In genomic region chr12:99407318-99407716, GRCm38 (mm10) we compare ENCODE assay signal across 9 mouse cellular contexts.
DNase-seq lines count a peak whose midpoint lies in the region; ATAC-seq and TF ChIP-seq lines count a peak whose summit lies in the region.
"Had no signal": no experiment of that assay in that cellular context is flagged by ENCODE, and none has a peak within 500 bp of the region (broad histone marks: within the 10 kb centered on the region; RNA-seq: fewer than 3 reads in every experiment).

No protein-coding gene starts in this region.

- no peaks in the 10 kb centered on the region; the same call in 1 of the 2 replicates for H3K9me3 ChIP-seq in forebrain, embryonic 14.5 days (replicated peaks; ENCODE audit: control insufficient read depth, low read length)
- peaks cover 12% of the 10 kb centered on the region; the same call in 1 of the 2 replicates for H3K9me3 ChIP-seq in forebrain, embryonic 10.5 days
- H3K9me3 ChIP-seq in embryonic facial prominence, embryonic 15.5 days (replicated peaks): no peaks in the 10 kb centered on the region
- peaks cover 3% of the 10 kb centered on the region; the same call in 1 of the 2 replicates for H3K9me3 ChIP-seq in limb, embryonic 14.5 days (ENCODE audit: control insufficient read depth, low read length)
- H3K9me3 ChIP-seq in midbrain, embryonic 13.5 days: no peaks in the 10 kb centered on the region

- no peaks in the 10 kb centered on the region for H3K36me3 ChIP-seq in forebrain, embryonic 14.5 days (ENCODE audit: control insufficient read depth, insufficient read depth, low read length)
- H3K36me3 ChIP-seq in forebrain, embryonic 10.5 days (replicated peaks): peaks cover 6% of the 10 kb centered on the region
- H3K36me3 ChIP-seq in embryonic facial prominence, embryonic 15.5 days: no peaks in the 10 kb centered on the region
- no peaks in the 10 kb centered on the region for H3K36me3 ChIP-seq in limb, embryonic 14.5 days (ENCODE audit: control insufficient read depth, insufficient read depth, low read length)
- H3K36me3 ChIP-seq in midbrain, embryonic 13.5 days: no peaks in the 10 kb centered on the region

- H3K27ac ChIP-seq in forebrain, embryonic 14.5 days (ENCODE audit: low read depth, low read length): no peak overlapping the region; the same call in 1 of the 2 replicates
- no peak overlapping the region for H3K27ac ChIP-seq in forebrain, embryonic 10.5 days
- H3K27ac ChIP-seq in embryonic facial prominence, embryonic 15.5 days (replicated peaks): peak overlapping the region; percentile 66
- H3K27ac ChIP-seq in limb, embryonic 14.5 days (replicated peaks; ENCODE audit: low read depth, low read length): no peak overlapping the region
- no peak overlapping the region for H3K27ac ChIP-seq in midbrain, embryonic 13.5 days

- peaks cover 7% of the 10 kb centered on the region; the same call in 1 of the 2 replicates for H3K4me1 ChIP-seq in forebrain, embryonic 14.5 days (ENCODE audit: control insufficient read depth, insufficient read depth, low read length)
- H3K4me1 ChIP-seq in forebrain, embryonic 10.5 days: peaks cover 19% of the 10 kb centered on the region
- peaks cover 9% of the 10 kb centered on the region for H3K4me1 ChIP-seq in embryonic facial prominence, embryonic 15.5 days
- H3K4me1 ChIP-seq in limb, embryonic 14.5 days (ENCODE audit: control insufficient read depth, insufficient read depth, low read length): peaks cover 9% of the 10 kb centered on the region
- H3K4me1 ChIP-seq in midbrain, embryonic 13.5 days (replicated peaks): peaks cover 25% of the 10 kb centered on the region; the same call in 1 of the 2 replicates

- H3K4me3 ChIP-seq in forebrain, embryonic 14.5 days (ENCODE audit: low read depth, low read length): no peak overlapping the region
- H3K4me3 ChIP-seq in forebrain, embryonic 10.5 days: no peak overlapping the region
- H3K4me3 ChIP-seq in embryonic facial prominence, embryonic 15.5 days (replicated peaks): peak overlapping the region; percentile 12; the same call in 1 of the 2 replicates
- no peak overlapping the region for H3K4me3 ChIP-seq in limb, embryonic 14.5 days (replicated peaks; ENCODE audit: low read length)
- no peak overlapping the region for H3K4me3 ChIP-seq in midbrain, embryonic 13.5 days (replicated peaks)

- H3K27me3 ChIP-seq in forebrain, embryonic 14.5 days (replicated peaks; ENCODE audit: control insufficient read depth, insufficient read depth, low read length): no peaks in the 10 kb centered on the region
- no peaks in the 10 kb centered on the region for H3K27me3 ChIP-seq in forebrain, embryonic 10.5 days (ENCODE audit: poor library complexity, severe bottlenecking)
- H3K27me3 ChIP-seq in embryonic facial prominence, embryonic 15.5 days: no peaks in the 10 kb centered on the region
- H3K27me3 ChIP-seq in limb, embryonic 14.5 days (ENCODE audit: control insufficient read depth, insufficient read depth, low read length): no peaks in the 10 kb centered on the region
- no peaks in the 10 kb centered on the region for H3K27me3 ChIP-seq in midbrain, embryonic 13.5 days

- no peak overlapping the region for H3K4me2 ChIP-seq in forebrain, embryonic 14.5 days (ENCODE audit: low read length)
- peak overlapping the region; percentile 36 for H3K4me2 ChIP-seq in embryonic facial prominence, embryonic 15.5 days (replicated peaks)
- H3K4me2 ChIP-seq in limb, embryonic 14.5 days (replicated peaks; ENCODE audit: low read depth, low read length, severe bottlenecking): peak overlapping the region; percentile 6; the same call in 1 of the 2 replicates
- no peak overlapping the region for H3K4me2 ChIP-seq in midbrain, embryonic 13.5 days (replicated peaks)

- DNase-seq in forebrain, embryonic 14.5 days (ENCODE audit: low spot score): peak; percentile 30
- no peak for DNase-seq in forebrain, embryonic 10.5 days (ENCODE audit: extremely low spot score, low spot score)
- DNase-seq in 3T3-L1 (ENCODE audit: low read depth, low spot score): peak; percentile 60
- no peak for DNase-seq in limb, embryonic 14.5 days (ENCODE audit: low spot score)
- no peak for DNase-seq in left cerebral cortex, adult 9 months (ENCODE audit: low spot score in 2 of 2)
- no peak for DNase-seq in yolk sac, embryonic 10.5 days (ENCODE audit: low spot score)
- DNase-seq: thymus, adult 18-20 months had no signal

- no peak overlapping the region for H3K9ac ChIP-seq in forebrain, embryonic 14.5 days (ENCODE audit: low read length)
- no peak overlapping the region for H3K9ac ChIP-seq in embryonic facial prominence, embryonic 15.5 days
- H3K9ac ChIP-seq in limb, embryonic 14.5 days (ENCODE audit: low read depth, low read length, severe bottlenecking): no peak overlapping the region
- H3K9ac ChIP-seq in midbrain, embryonic 13.5 days (replicated peaks): no peak overlapping the region

- TF ChIP-seq POLR2A in limb, embryonic 14.5 days (IDR thresholded peaks at IDR 0.05; ENCODE audit: borderline replicate concordance, extremely low read depth, insufficient read depth, insufficient read length): no peak

- no peak for ATAC-seq in forebrain, embryonic 14.5 days
- ATAC-seq in embryonic facial prominence, embryonic 15.5 days (ENCODE audit: insufficient number of reproducible peaks, low FRiP score, low TSS enrichment, low read depth): no peak
- ATAC-seq in limb, embryonic 14.5 days (ENCODE audit: low FRiP score, low read depth): no peak
- no peak for ATAC-seq in midbrain, embryonic 13.5 days

- 68% methylated on average over 6 of the region's 6 CpGs for WGBS in forebrain, embryonic 14.5 days
- 91% methylated on average over 6 of the region's 6 CpGs for WGBS in forebrain, embryonic 10.5 days
- 46% methylated on average over 6 of the region's 6 CpGs for WGBS in embryonic facial prominence, embryonic 15.5 days
- 60% methylated on average over 6 of the region's 6 CpGs for WGBS in limb, embryonic 14.5 days
- 82% methylated on average over 6 of the region's 6 CpGs for WGBS in midbrain, embryonic 13.5 days

Comparison
In these comparisons a context has a peak if more than half of its experiments do, and no peak if none do; other contexts are left out.
1. DNase-seq: peak in forebrain, embryonic 14.5 days (single experiment) and 3T3-L1 (single experiment); none in forebrain, embryonic 10.5 days (single experiment), limb, embryonic 14.5 days (single experiment), left cerebral cortex, adult 9 months (0 of 2) and yolk sac, embryonic 10.5 days (single experiment).
2. H3K4me2 ChIP-seq: peak in embryonic facial prominence, embryonic 15.5 days (single experiment) and limb, embryonic 14.5 days (single experiment); none in forebrain, embryonic 14.5 days (single experiment) and midbrain, embryonic 13.5 days (single experiment).